ENCODE assay signal across 9 mouse cellular contexts in genomic region chr2:165387370-165387769, GRCm38 (mm10). TPM values are rescaled to one million over a fixed set of nuclear protein-coding genes. Genes with fewer than 3 reads are reported as not detected.
DNase-seq lines count a peak whose midpoint lies in the region; ATAC-seq and TF ChIP-seq lines count a peak whose summit lies in the region.
"Had no signal": no experiment of that assay in that cellular context is flagged by ENCODE, and none has a peak within 500 bp of the region (broad histone marks: within the 10 kb centered on the region; RNA-seq: fewer than 3 reads in every experiment).

No protein-coding gene starts in this region.

- no peaks in the 10 kb centered on the region for H3K27me3 ChIP-seq in lung, embryonic 16.5 days (ENCODE audit: control insufficient read depth, insufficient read depth, low read depth, low read length)
- no peaks in the 10 kb centered on the region for H3K27me3 ChIP-seq in limb, embryonic 13.5 days
- H3K27me3 ChIP-seq in small intestine, adult 2 months (ENCODE audit: control insufficient read depth, insufficient read depth, low read length): no peaks in the 10 kb centered on the region

- H3K4me2 ChIP-seq in lung, embryonic 16.5 days (ENCODE audit: low read depth, low read length): peak overlapping the region; percentile 79
- peak overlapping the region; percentile 82 for H3K4me2 ChIP-seq in limb, embryonic 13.5 days (replicated peaks)

- TF ChIP-seq CTCF in embryonic fibroblast, embryonic 13.5 days (IDR thresholded peaks at IDR 0.05; ENCODE audit: borderline replicate concordance, insufficient read depth, low read length): no peak
- no peak for TF ChIP-seq CTCF in small intestine, adult 2 months (IDR thresholded peaks at IDR 0.05; ENCODE audit: extremely low read depth, insufficient read length, insufficient replicate concordance, low read depth, low read length)

- peak overlapping the region; percentile 84 for H3K4me3 ChIP-seq in lung, embryonic 16.5 days (ENCODE audit: low read length)
- peak overlapping the region; percentile 92 for H3K4me3 ChIP-seq in embryonic fibroblast, embryonic 13.5 days (ENCODE audit: insufficient read depth, low read length)
- peak overlapping the region; percentile 83 for H3K4me3 ChIP-seq in limb, embryonic 13.5 days
- peak overlapping the region; percentile 80 for H3K4me3 ChIP-seq in small intestine, adult 2 months (ENCODE audit: low read depth, low read length)

- peaks cover 19% of the 10 kb centered on the region for H3K36me3 ChIP-seq in lung, embryonic 16.5 days (ENCODE audit: control insufficient read depth, insufficient read depth, low read length)
- peaks cover 44% of the 10 kb centered on the region for H3K36me3 ChIP-seq in limb, embryonic 13.5 days
- H3K36me3 ChIP-seq in small intestine, adult 2 months (ENCODE audit: control insufficient read depth, insufficient read depth, low read length): 0 out of 2 replicates have a peak, but pooled peaks cover under 1% of the 10 kb centered on the region

- TF ChIP-seq POLR2A in embryonic fibroblast, embryonic 13.5 days (IDR thresholded peaks at IDR 0.05; ENCODE audit: low read depth, low read length): no peak
- TF ChIP-seq POLR2A in small intestine, adult 2 months (IDR thresholded peaks at IDR 0.05; ENCODE audit: low read depth, low read length): no peak

- H3K27ac ChIP-seq in lung, embryonic 16.5 days (ENCODE audit: low read length): peak overlapping the region; percentile 83
- no peak overlapping the region for H3K27ac ChIP-seq in embryonic fibroblast, embryonic 13.5 days (ENCODE audit: insufficient read depth, low read length)
- H3K27ac ChIP-seq in limb, embryonic 13.5 days: peak overlapping the region; percentile 77; the same call in 1 of the 2 replicates
- no peak overlapping the region for H3K27ac ChIP-seq in small intestine, adult 2 months (ENCODE audit: insufficient read depth, low read depth, low read length)

- peak overlapping the region; percentile 96 for H3K9ac ChIP-seq in lung, embryonic 16.5 days (ENCODE audit: low read length)
- H3K9ac ChIP-seq in limb, embryonic 13.5 days: peak overlapping the region; percentile 94

- peaks cover 4% of the 10 kb centered on the region for H3K4me1 ChIP-seq in lung, embryonic 16.5 days (replicated peaks; ENCODE audit: control insufficient read depth, insufficient read depth, low read length)
- no peaks in the 10 kb centered on the region for H3K4me1 ChIP-seq in embryonic fibroblast, embryonic 13.5 days (ENCODE audit: control insufficient read depth, insufficient read depth, low read length)
- H3K4me1 ChIP-seq in limb, embryonic 13.5 days: peaks cover 8% of the 10 kb centered on the region
- H3K4me1 ChIP-seq in small intestine, adult 2 months (ENCODE audit: control insufficient read depth, insufficient read depth, insufficient read length, low read length): no peaks in the 10 kb centered on the region

- no peak for ATAC-seq in lung, embryonic 16.5 days (ENCODE audit: low read depth)
- no peak for ATAC-seq in limb, embryonic 13.5 days (ENCODE audit: low FRiP score, low read depth)

- 5% methylated on average over 4 of the region's 4 CpGs for WGBS in lung, embryonic 16.5 days
- WGBS in limb, embryonic 13.5 days: 4% methylated on average over 4 of the region's 4 CpGs
- 57% methylated on average over 4 of the region's 4 CpGs for WGBS in small intestine, adult 2 months

- no peak for DNase-seq in lung, postnatal 14 days
- DNase-seq in c-Kit-positive CD71-positive TER-119-positive erythroid progenitor cells, embryonic 14.5 days (ENCODE audit: low spot score): no peak
- DNase-seq in gastrocnemius, postnatal 4 days (ENCODE audit: low spot score in 2 of 2): no peak
- DNase-seq in layer of hippocampus, adult 9-11 months: no peak

- H3K9me3 ChIP-seq in lung, embryonic 16.5 days (ENCODE audit: control insufficient read depth, low read length): no peaks in the 10 kb centered on the region
- no peaks in the 10 kb centered on the region for H3K9me3 ChIP-seq in limb, embryonic 13.5 days

RNA-seq across cellular contexts. Expression of gene Zfp334, which starts 0.7 kb away (rescaled TPM):
- polyA plus RNA-seq in lung, embryonic 16.5 days (2015; fragmentation: Nextera tagmentation; extraction: Ambion mirVana): 5.9 and 6.6 TPM in 2 replicates
- 10.7 and 12.2 TPM in 2 replicates for polyA plus RNA-seq in embryonic fibroblast, embryonic 13.5 days (2011; ENCODE audit: insufficient read length, low read depth, missing spikeins)
- 10.0 and 10.4 TPM in 2 replicates for polyA plus RNA-seq in limb, embryonic 13.5 days (2015; fragmentation: Nextera tagmentation; extraction: Ambion mirVana)
- 0.34 and 0.35 TPM in 2 replicates for polyA plus RNA-seq in small intestine, adult 2 months (2012; rRNA removed)
- 1 to 10 TPM; 5.3 to 6.0 TPM for total RNA-seq in gastrocnemius, postnatal 4 days (2021)

RNA-seq across cellular contexts. Expression of gene Ocstamp, which starts 12.8 kb away (rescaled TPM):
- 0.18 TPM in 1 of 2 replicates, not detected in the other for polyA plus RNA-seq in lung, embryonic 16.5 days (2015; fragmentation: Nextera tagmentation; extraction: Ambion mirVana)
- polyA plus RNA-seq in embryonic fibroblast, embryonic 13.5 days (2011; ENCODE audit: insufficient read length, low read depth, missing spikeins): not detected in 2 replicates
- polyA plus RNA-seq in limb, embryonic 13.5 days (2015; fragmentation: Nextera tagmentation; extraction: Ambion mirVana): 0.05 TPM in 1 of 2 replicates, not detected in the other
- polyA plus RNA-seq in small intestine, adult 2 months (2012; rRNA removed): 1.6 and 2.2 TPM in 2 replicates
- under 1 TPM in 1 of 2 experiments, not detected in 1; 0.10 TPM for total RNA-seq in gastrocnemius, postnatal 4 days (2021)
- total RNA-seq: layer of hippocampus, postnatal 25 days had no signal

RNA-seq across cellular contexts. Expression of gene Zfp663, which starts 18.8 kb away (rescaled TPM):
- 1.1 and 1.9 TPM in 2 replicates for polyA plus RNA-seq in lung, embryonic 16.5 days (2015; fragmentation: Nextera tagmentation; extraction: Ambion mirVana)
- polyA plus RNA-seq in embryonic fibroblast, embryonic 13.5 days (2011; ENCODE audit: insufficient read length, low read depth, missing spikeins): not detected in 2 replicates
- polyA plus RNA-seq in limb, embryonic 13.5 days (2015; fragmentation: Nextera tagmentation; extraction: Ambion mirVana): 0.31 and 0.75 TPM in 2 replicates
- not detected in 2 replicates for polyA plus RNA-seq in small intestine, adult 2 months (2012; rRNA removed)
- total RNA-seq in gastrocnemius, postnatal 4 days (2021): under 1 TPM in 1 of 2 experiments, not detected in 1; 0.29 TPM

Comparison
In these comparisons a context has a peak if more than half of its experiments do, and no peak if none do; other contexts are left out.
1. H3K27ac ChIP-seq: peak in lung, embryonic 16.5 days (single experiment) and limb, embryonic 13.5 days (single experiment); none in embryonic fibroblast, embryonic 13.5 days (single experiment) and small intestine, adult 2 months (single experiment).
2. Peak in every context shown above with its lines, with median percentiles within 50 percentile points of each other: H3K4me3 ChIP-seq.